In genomic region chr8:70211726-70212111, GRCm38 (mm10) we compare ENCODE assay signal across 8 mouse cellular contexts. TPM values are rescaled to one million over a fixed set of nuclear protein-coding genes. Genes with fewer than 3 reads are reported as not detected.
DNase-seq lines count a peak whose midpoint lies in the region; ATAC-seq and TF ChIP-seq lines count a peak whose summit lies in the region.

No protein-coding gene starts in this region.

- peak overlapping the region; percentile 70 for H3K9ac ChIP-seq in heart, postnatal 0 days (replicated peaks; ENCODE audit: low read depth, low read length)
- H3K9ac ChIP-seq in liver, embryonic 15.5 days, result peak overlapping the region; percentile 85

- no peaks in the 10 kb centered on the region for H3K9me3 ChIP-seq in heart, postnatal 0 days (replicated peaks; ENCODE audit: control insufficient read depth, low read length)
- no peaks in the 10 kb centered on the region for H3K9me3 ChIP-seq in liver, embryonic 15.5 days (replicated peaks)

- H3K4me2 ChIP-seq in heart, postnatal 0 days (ENCODE audit: low read depth, low read length), result peak overlapping the region; percentile 95
- H3K4me2 ChIP-seq in liver, embryonic 15.5 days, result peak overlapping the region; percentile 99

- TF ChIP-seq EP300 in heart, postnatal 0 days (IDR thresholded peaks at IDR 0.05; ENCODE audit: low read depth), result no peak

- no peaks in the 10 kb centered on the region for H3K27me3 ChIP-seq in spleen, adult 2 months (ENCODE audit: control insufficient read depth, insufficient read depth, low read length)
- H3K27me3 ChIP-seq in heart, postnatal 0 days (ENCODE audit: control insufficient read depth, insufficient read depth, low read length), result no peaks in the 10 kb centered on the region
- no peaks in the 10 kb centered on the region for H3K27me3 ChIP-seq in liver, embryonic 15.5 days

- peak; percentile 44 for DNase-seq in gastrocnemius, adult 18-20 months (ENCODE audit: low spot score)
- no peak for DNase-seq in gastrocnemius, postnatal 4 days (ENCODE audit: low spot score in 2 of 2)
- peak in 1 of 2 experiments; percentile 5 for DNase-seq in spleen, adult 2 months (ENCODE audit: low read depth in 1 of 2, low spot score in 2 of 2)
- no peak for DNase-seq in spleen, adult 18-20 months
- DNase-seq in heart, postnatal 0 days (ENCODE audit: low spot score), result no peak
- DNase-seq in testis, postnatal 14 days (ENCODE audit: low spot score), result peak; percentile 71

- TF ChIP-seq POLR2A in spleen, adult 2 months (IDR thresholded peaks at IDR 0.05; ENCODE audit: low read depth, low read length), result no peak

- WGBS in spleen, adult 2 months, result under 1% methylated on average over 31 of the region's 31 CpGs
- 1% methylated on average over 31 of the region's 31 CpGs for WGBS in heart, postnatal 0 days
- WGBS in liver, embryonic 15.5 days (ENCODE audit: insufficient replicate concordance), result under 1% methylated on average over 31 of the region's 31 CpGs

- H3K27ac ChIP-seq in spleen, adult 2 months (ENCODE audit: insufficient read depth, low read length), result peak overlapping the region; percentile 31; the same call in 1 of the 2 replicates
- peak overlapping the region; percentile 92 for H3K27ac ChIP-seq in heart, postnatal 0 days (ENCODE audit: low read depth)
- peak overlapping the region; percentile 91 for H3K27ac ChIP-seq in liver, embryonic 15.5 days (replicated peaks)

- no peaks in the 10 kb centered on the region for H3K36me3 ChIP-seq in spleen, adult 2 months (ENCODE audit: control insufficient read depth, insufficient read depth, low read length)
- no peaks in the 10 kb centered on the region for H3K36me3 ChIP-seq in heart, postnatal 0 days (replicated peaks; ENCODE audit: control insufficient read depth, insufficient read depth, low read length)
- no peaks in the 10 kb centered on the region for H3K36me3 ChIP-seq in liver, embryonic 15.5 days (replicated peaks)

- ATAC-seq in heart, postnatal 0 days (ENCODE audit: insufficient read depth, low read depth), result no peak
- no peak for ATAC-seq in liver, embryonic 15.5 days (ENCODE audit: insufficient read depth)
- no peak for ATAC-seq in activated CD4-positive, CD25-positive, alpha-beta regulatory T cell, adult 4 months

- no peak for TF ChIP-seq CTCF in spleen, adult 2 months (IDR thresholded peaks at IDR 0.05; ENCODE audit: extremely low read depth, insufficient read depth, insufficient read length, insufficient replicate concordance)
- TF ChIP-seq CTCF in heart, postnatal 0 days (IDR thresholded peaks at IDR 0.05; ENCODE audit: low read depth), result no peak

- peak overlapping the region; percentile 69 for H3K4me3 ChIP-seq in spleen, adult 2 months (ENCODE audit: extremely low read depth, insufficient read depth, insufficient read length)
- peak overlapping the region; percentile 74 for H3K4me3 ChIP-seq in heart, postnatal 0 days (ENCODE audit: low read depth, low read length)
- H3K4me3 ChIP-seq in liver, embryonic 15.5 days (replicated peaks), result peak overlapping the region; percentile 77

- H3K4me1 ChIP-seq in spleen, adult 2 months (ENCODE audit: control insufficient read depth, insufficient read depth, insufficient read length), result no peaks in the 10 kb centered on the region
- peaks cover 30% of the 10 kb centered on the region; the same call in 1 of the 2 replicates for H3K4me1 ChIP-seq in heart, postnatal 0 days (ENCODE audit: control insufficient read depth, insufficient read depth)
- peaks cover 59% of the 10 kb centered on the region for H3K4me1 ChIP-seq in liver, embryonic 15.5 days (replicated peaks)

RNA-seq across cellular contexts. Expression of gene Slc25a42, which starts 0.4 kb away (rescaled TPM):
- total RNA-seq in gastrocnemius, adult 18-20 months (2021), result 10 to 100 TPM; 26.7 to 31.1 TPM
- 10 to 100 TPM; 26.2 to 27.9 TPM for total RNA-seq in gastrocnemius, postnatal 4 days (2021)
- polyA plus RNA-seq in spleen, adult 2 months (2012; rRNA removed), result 16.4 and 18.6 TPM in 2 replicates
- total RNA-seq in heart, postnatal 0 days (2014; rRNA removed; ENCODE audit: low replicate concordance), result 20.6 and 29.1 TPM in 2 replicates
- polyA plus RNA-seq in heart, postnatal 0 days (2015; fragmentation: Nextera tagmentation; extraction: Ambion mirVana), result 16.5 and 19.1 TPM in 2 replicates
- polyA plus RNA-seq in liver, embryonic 15.5 days (2015; fragmentation: Nextera tagmentation; extraction: Ambion mirVana), result 8.0 and 9.2 TPM in 2 replicates
- polyA plus RNA-seq in activated CD4-positive, CD25-positive, alpha-beta regulatory T cell, adult 4 months (2017; shearing (Covaris generic)), result 1 to 10 TPM; 4.9 to 6.3 TPM

RNA-seq across cellular contexts. Expression of gene Sugp2, which starts 22.3 kb away (rescaled TPM):
- total RNA-seq in gastrocnemius, adult 18-20 months (2021), result 10 to 100 TPM; 37.4 to 49.4 TPM
- total RNA-seq in gastrocnemius, postnatal 4 days (2021), result 10 to 100 TPM; 49.1 to 52.6 TPM
- polyA plus RNA-seq in spleen, adult 2 months (2012; rRNA removed), result 38.3 and 40.0 TPM in 2 replicates
- total RNA-seq in heart, postnatal 0 days (2014; rRNA removed; ENCODE audit: low replicate concordance), result 32.0 and 48.7 TPM in 2 replicates
- polyA plus RNA-seq in heart, postnatal 0 days (2015; fragmentation: Nextera tagmentation; extraction: Ambion mirVana), result 14.5 and 15.5 TPM in 2 replicates
- polyA plus RNA-seq in liver, embryonic 15.5 days (2015; fragmentation: Nextera tagmentation; extraction: Ambion mirVana), result 10.9 and 11.7 TPM in 2 replicates
- polyA plus RNA-seq in activated CD4-positive, CD25-positive, alpha-beta regulatory T cell, adult 4 months (2017; shearing (Covaris generic)), result 10 to 100 TPM; 18.7 to 23.3 TPM

RNA-seq across cellular contexts. Expression of gene Armc6, which starts 22.5 kb away (rescaled TPM):
- 1 to 10 TPM; 6.9 to 7.9 TPM for total RNA-seq in gastrocnemius, adult 18-20 months (2021)
- total RNA-seq in gastrocnemius, postnatal 4 days (2021), result 10 to 100 TPM; 16.1 to 16.4 TPM
- polyA plus RNA-seq in spleen, adult 2 months (2012; rRNA removed), result 11.5 and 14.1 TPM in 2 replicates
- total RNA-seq in heart, postnatal 0 days (2014; rRNA removed; ENCODE audit: low replicate concordance), result 20.1 and 26.5 TPM in 2 replicates
- 11.9 and 13.1 TPM in 2 replicates for polyA plus RNA-seq in heart, postnatal 0 days (2015; fragmentation: Nextera tagmentation; extraction: Ambion mirVana)
- 12.4 and 15.2 TPM in 2 replicates for polyA plus RNA-seq in liver, embryonic 15.5 days (2015; fragmentation: Nextera tagmentation; extraction: Ambion mirVana)
- 1 to 10 TPM; 6.6 to 7.6 TPM for polyA plus RNA-seq in activated CD4-positive, CD25-positive, alpha-beta regulatory T cell, adult 4 months (2017; shearing (Covaris generic))

RNA-seq across cellular contexts. Expression of gene Tmem161a, which starts 39.6 kb away (rescaled TPM):
- 10 to 100 TPM; 75.2 to 88.4 TPM for total RNA-seq in gastrocnemius, adult 18-20 months (2021)
- 10 to 100 TPM; 64.5 to 72.5 TPM for total RNA-seq in gastrocnemius, postnatal 4 days (2021)
- 59.9 and 76.8 TPM in 2 replicates for polyA plus RNA-seq in spleen, adult 2 months (2012; rRNA removed)
- 155 and 174 TPM in 2 replicates for total RNA-seq in heart, postnatal 0 days (2014; rRNA removed; ENCODE audit: low replicate concordance)
- polyA plus RNA-seq in heart, postnatal 0 days (2015; fragmentation: Nextera tagmentation; extraction: Ambion mirVana), result 120 and 132 TPM in 2 replicates
- 28.1 and 31.9 TPM in 2 replicates for polyA plus RNA-seq in liver, embryonic 15.5 days (2015; fragmentation: Nextera tagmentation; extraction: Ambion mirVana)
- polyA plus RNA-seq in activated CD4-positive, CD25-positive, alpha-beta regulatory T cell, adult 4 months (2017; shearing (Covaris generic)), result 10 to 100 TPM; 17.4 to 27.3 TPM

Comparison
In these comparisons a context has a peak if more than half of its experiments do, and no peak if none do; other contexts are left out.
1. DNase-seq: peak in gastrocnemius, adult 18-20 months (single experiment) and testis, postnatal 14 days (single experiment); none in gastrocnemius, postnatal 4 days (0 of 2), spleen, adult 18-20 months (0 of 2) and heart, postnatal 0 days (single experiment).
2. H3K27ac ChIP-seq: peak in every context shown above with its lines; median percentile 92 in heart, postnatal 0 days; 91 in liver, embryonic 15.5 days; 31 in spleen, adult 2 months.
3. Peak in every context shown above with its lines, with median percentiles within 50 percentile points of each other: H3K4me3 ChIP-seq.